Mouse (Mus musculus) cerebral cortex, adult 2 months (tissue): Measurements from ENCODE around the gene 1700028J19Rik.

Experiments used
- WGBS: fragments of 180-500 bp; shearing (Covaris S2); methylation state at CpG from one replicate; pipeline ENCODE4 v1.1.7; 2018; 5-methylcytosine and 5-hydroxymethylcytosine counted together

The 1700028J19Rik gene

GRCm38 (mm10) chr7:44246055-44246983 is at the start of gene 1700028J19Rik, which contains the start of gene 2410002F23Rik:
1700028J19Rik (minus strand) TSS chr7:44246695.
2410002F23Rik (plus strand) TSS chr7:44246722.
- under 1% methylated on average over 62 of the region's 62 CpGs for WGBS

GRCm38 (mm10) chr7:44291418-44291817 is 44.9 kb upstream of the 1700028J19Rik start:
- 63% methylated on average over 4 of the region's 4 CpGs for WGBS

GRCm38 (mm10) chr7:44290986-44291385 is 44.5 kb upstream of the 1700028J19Rik start:
- 79% methylated on average over 4 of the region's 4 CpGs for WGBS

- WGBS: 81% methylated on average over 7 of the region's 7 CpGs
Observed at GRCm38 (mm10) chr7:44287760-44288159, 41.3 kb upstream of the 1700028J19Rik start.

- WGBS: 58% methylated on average over 7 of the region's 7 CpGs
Observed at GRCm38 (mm10) chr7:44281586-44281985, 35.1 kb upstream of the 1700028J19Rik start.

GRCm38 (mm10) chr7:44280959-44281358 is 34.5 kb upstream of the 1700028J19Rik start:
- 52% methylated on average over 1 of the region's 1 CpGs for WGBS

GRCm38 (mm10) chr7:44277250-44277622 is 30.7 kb upstream of the 1700028J19Rik start:
- WGBS: 42% methylated on average over 2 of the region's 2 CpGs

GRCm38 (mm10) chr7:44276461-44277249 is 30.2 kb upstream of the 1700028J19Rik start:
- WGBS: 71% methylated on average over 10 of the region's 10 CpGs

GRCm38 (mm10) chr7:44275546-44275945 is 29.1 kb upstream of the 1700028J19Rik start:
- WGBS: 71% methylated on average over 3 of the region's 3 CpGs

GRCm38 (mm10) chr7:44274096-44274495 is 27.6 kb upstream of the 1700028J19Rik start:
- 71% methylated on average over 11 of the region's 11 CpGs for WGBS

- WGBS: 73% methylated on average over 7 of the region's 7 CpGs
Observed at GRCm38 (mm10) chr7:44273446-44273845, 27.0 kb upstream of the 1700028J19Rik start.

- WGBS: 86% methylated on average over 7 of the region's 7 CpGs
Observed at GRCm38 (mm10) chr7:44272546-44272945, 26.1 kb upstream of the 1700028J19Rik start.

- 70% methylated on average over 2 of the region's 2 CpGs for WGBS
Observed at GRCm38 (mm10) chr7:44271309-44271708, 24.8 kb upstream of the 1700028J19Rik start.

- 96% methylated on average over 2 of the region's 2 CpGs for WGBS
Observed at GRCm38 (mm10) chr7:44269397-44269796, 22.9 kb upstream of the 1700028J19Rik start.

- WGBS: 82% methylated on average over 11 of the region's 11 CpGs
Observed at GRCm38 (mm10) chr7:44268117-44268516, 21.6 kb upstream of the 1700028J19Rik start.

- WGBS: 3% methylated on average over 34 of the region's 34 CpGs
Observed at GRCm38 (mm10) chr7:44262791-44263643, 16.5 kb upstream of the 1700028J19Rik start.

- 54% methylated on average over 5 of the region's 5 CpGs for WGBS
Observed at GRCm38 (mm10) chr7:44261147-44261546, 14.7 kb upstream of the 1700028J19Rik start, which contains the start of gene Gm15517. Gm15517 (plus strand) TSS chr7:44261447.

- 79% methylated on average over 6 of the region's 6 CpGs for WGBS
Observed at GRCm38 (mm10) chr7:44260410-44260809, 13.9 kb upstream of the 1700028J19Rik start.

- WGBS: 86% methylated on average over 4 of the region's 4 CpGs
Observed at GRCm38 (mm10) chr7:44257278-44257677, 10.8 kb upstream of the 1700028J19Rik start, which contains the start of gene Acp4. Acp4 (minus strand) TSS chr7:44257378.

- 76% methylated on average over 6 of the region's 6 CpGs for WGBS
Observed at GRCm38 (mm10) chr7:44254930-44255329, 8.4 kb upstream of the 1700028J19Rik start.

GRCm38 (mm10) chr7:44253023-44253616 is 6.6 kb upstream of the 1700028J19Rik start:
- WGBS: 63% methylated on average over 15 of the region's 15 CpGs
